Mouse (Mus musculus): ENCODE results near the gene Stk40. TPM values are rescaled to one million over a fixed set of nuclear protein-coding genes. Genes with fewer than 3 reads are reported as not detected.

The Stk40 gene
- polyA plus RNA-seq, 1 experiment from 2014 or later = 37.7 TPM

- no peak for ATAC-seq (ENCODE audit: low read depth)
These were observed 79.3 kb downstream of the Stk40 start for GRCm38 (mm10) chr4:126183034-126183433.

GRCm38 (mm10) chr4:126187096-126187495 lies 83.3 kb downstream of the Stk40 start:
- Histone ChIP-seq H3K9me3 (ENCODE audit: control insufficient read depth, low read length) (no peaks in the 10 kb centered on the region), H3K27me3 (ENCODE audit: control insufficient read depth, insufficient read depth, low read depth, low read length) (no peaks in the 10 kb centered on the region), H3K27ac (ENCODE audit: low read length) (no peak overlapping the region), H3K4me3 (ENCODE audit: low read length) (no peak overlapping the region), H3K4me2 (ENCODE audit: low read depth, low read length) (no peak overlapping the region), H3K36me3 (ENCODE audit: control insufficient read depth, insufficient read depth, low read length) (peaks cover 19% of the 10 kb centered on the region), H3K9ac (ENCODE audit: low read length) (no peak overlapping the region), H3K4me1 (replicated peaks; ENCODE audit: control insufficient read depth, insufficient read depth, low read length) (peaks cover 3% of the 10 kb centered on the region; the same call in 1 of the 2 replicates)
- ATAC-seq (ENCODE audit: low read depth) = no peak
- WGBS = 67% methylated on average over 3 of the region's 3 CpGs

More at GRCm38 (mm10) chr4:126183034-126183433, 79.3 kb downstream of the Stk40 start:
- Histone ChIP-seq H3K4me3 (ENCODE audit: low read length) (no peak overlapping the region), H3K9ac (ENCODE audit: low read length) (no peak overlapping the region), H3K9me3 (ENCODE audit: control insufficient read depth, low read length) (no peaks in the 10 kb centered on the region), H3K27ac (ENCODE audit: low read length) (no peak overlapping the region), H3K36me3 (ENCODE audit: control insufficient read depth, insufficient read depth, low read length) (peaks cover 24% of the 10 kb centered on the region), H3K4me2 (ENCODE audit: low read depth, low read length) (no peak overlapping the region), H3K27me3 (ENCODE audit: control insufficient read depth, insufficient read depth, low read depth, low read length) (no peaks in the 10 kb centered on the region), H3K4me1 (replicated peaks; ENCODE audit: control insufficient read depth, insufficient read depth, low read length) (peaks cover 3% of the 10 kb centered on the region; the same call in 1 of the 2 replicates)
- WGBS = 76% methylated on average over 5 of the region's 5 CpGs

Other genes starting within 250 kb of the Stk40 start
- gene Csf3r, start 79.4 kb upstream of the Stk40 start, polyA plus RNA-seq (2015; fragmentation: Nextera tagmentation; extraction: Ambion mirVana) = 1.4 TPM in 2 replicates
- 116 and 135 TPM in 2 replicates for gene Mrps15, start 57.0 kb upstream of the Stk40 start, polyA plus RNA-seq (2015; fragmentation: Nextera tagmentation; extraction: Ambion mirVana)
- 21.8 and 23.7 TPM in 2 replicates for gene Oscp1, start 45.4 kb upstream of the Stk40 start, polyA plus RNA-seq (2015; fragmentation: Nextera tagmentation; extraction: Ambion mirVana)
- gene Lsm10, start 7.3 kb upstream of the Stk40 start, polyA plus RNA-seq (2015; fragmentation: Nextera tagmentation; extraction: Ambion mirVana) = 57.2 and 57.7 TPM in 2 replicates
- gene Eva1b, start 43.8 kb downstream of the Stk40 start, polyA plus RNA-seq (2015; fragmentation: Nextera tagmentation; extraction: Ambion mirVana) = 98.0 and 108 TPM in 2 replicates
- 9.2 and 12.3 TPM in 2 replicates for gene Sh3d21, start 59.5 kb downstream of the Stk40 start, polyA plus RNA-seq (2015; fragmentation: Nextera tagmentation; extraction: Ambion mirVana)
- 197 and 213 TPM in 2 replicates for gene Thrap3, start 98.8 kb downstream of the Stk40 start, polyA plus RNA-seq (2015; fragmentation: Nextera tagmentation; extraction: Ambion mirVana)
- gene Map7d1, start 152.4 kb downstream of the Stk40 start, polyA plus RNA-seq (2015; fragmentation: Nextera tagmentation; extraction: Ambion mirVana) = 26.0 and 26.9 TPM in 2 replicates
- 101 and 107 TPM in 2 replicates for gene Trappc3, start 158.4 kb downstream of the Stk40 start, polyA plus RNA-seq (2015; fragmentation: Nextera tagmentation; extraction: Ambion mirVana)
- gene Col8a2, start 182.8 kb downstream of the Stk40 start, polyA plus RNA-seq (2015; fragmentation: Nextera tagmentation; extraction: Ambion mirVana) = 3.6 and 4.6 TPM in 2 replicates
- 61.0 and 65.3 TPM in 2 replicates for gene Adprhl2, start 217.7 kb downstream of the Stk40 start, polyA plus RNA-seq (2015; fragmentation: Nextera tagmentation; extraction: Ambion mirVana)
- 13.2 and 14.9 TPM in 2 replicates for gene Tekt2, start 221.7 kb downstream of the Stk40 start, polyA plus RNA-seq (2015; fragmentation: Nextera tagmentation; extraction: Ambion mirVana)